Mouse (Mus musculus) erythroblast, embryonic 14.5 days (primary cell): Measurements from ENCODE around the gene Fam107b. TPM values are rescaled to one million over a fixed set of nuclear protein-coding genes. Genes with fewer than 3 reads are reported as not detected.
A peak's percentile ranks its signal among the peaks of the same experiment; 100 is the strongest.

Experiments
- H3K27me3 ChIP-seq: 2 replicates; pipeline ENCODE4 v1.6.1; 2012; ENCODE audit warnings: inconsistent platforms; ENCODE audit not compliant: control insufficient read depth
- H3K36me3 ChIP-seq: 2 replicates; pipeline ENCODE4 v1.6.1; 2012; ENCODE audit warnings: mild to moderate bottlenecking, inconsistent platforms; ENCODE audit not compliant: control insufficient read depth
- H3K4me1 ChIP-seq: 2 replicates; pipeline ENCODE4 v1.6.1; 2012; ENCODE audit warnings: inconsistent platforms; ENCODE audit not compliant: control insufficient read depth
- H3K4me3 ChIP-seq: replicated peaks from 2 replicates; pipeline ENCODE3; 2012; ENCODE audit warnings: moderate library complexity, mild to moderate bottlenecking, inconsistent platforms
- H3K9me3 ChIP-seq: 2 replicates; pipeline ENCODE4 v1.6.1; 2012; ENCODE audit warnings: low read length, inconsistent platforms, mixed read lengths; ENCODE audit not compliant: control insufficient read depth
- GATA1 ChIP-seq: IDR thresholded peaks from 2 replicates; pipeline ENCODE4 v1.6.1; 2012; ENCODE audit warnings: low read length, inconsistent platforms, mixed read lengths
- TAL1 ChIP-seq: IDR thresholded peaks from 3 replicates; pipeline ENCODE4 v1.6.1; 2012; ENCODE audit warnings: low read length, inconsistent platforms, mixed read lengths
- polyA plus RNA-seq: library from polyadenylated mRNA; stranded (reverse); fragments of >175 nt; gene quantifications from 2 replicates; pipeline ENCODE4 v1.2.3, GENCODE M21; 2012

The Fam107b gene
- polyA plus RNA-seq, 1 experiment, result 0.90 TPM

GRCm38 (mm10) chr2:3796543-3796942 is 226.3 kb downstream of the Fam107b start:
- Histone ChIP-seq H3K36me3 (no peaks in the 10 kb centered on the region), H3K9me3 (no peaks in the 10 kb centered on the region), H3K27me3 (no peaks in the 10 kb centered on the region), H3K4me3 (no peak overlapping the region), H3K4me1 (peaks cover 2% of the 10 kb centered on the region; the same call in 1 of the 2 replicates)
- TF ChIP-seq TAL1 (no peak), GATA1 (no peak)

- TF ChIP-seq GATA1 (no peak), TAL1 (no peak)
- Histone ChIP-seq H3K4me1 (peaks cover 2% of the 10 kb centered on the region; the same call in 1 of the 2 replicates), H3K4me3 (peak overlapping the region; percentile 30), H3K9me3 (no peaks in the 10 kb centered on the region), H3K36me3 (no peaks in the 10 kb centered on the region), H3K27me3 (no peaks in the 10 kb centered on the region)
Measured at GRCm38 (mm10) chr2:3799767-3800554, 229.7 kb downstream of the Fam107b start.

GRCm38 (mm10) chr2:3800555-3800878 is 230.2 kb downstream of the Fam107b start:
- Histone ChIP-seq H3K9me3 (no peaks in the 10 kb centered on the region), H3K27me3 (no peaks in the 10 kb centered on the region), H3K36me3 (no peaks in the 10 kb centered on the region), H3K4me3 (no peak overlapping the region), H3K4me1 (peaks cover 2% of the 10 kb centered on the region; the same call in 1 of the 2 replicates)
- TF ChIP-seq GATA1 (no peak), TAL1 (no peak)

- H3K36me3 ChIP-seq, result no peaks in the 10 kb centered on the region
- no peaks in the 10 kb centered on the region for H3K9me3 ChIP-seq
- H3K27me3 ChIP-seq, result no peaks in the 10 kb centered on the region
- no peaks in the 10 kb centered on the region for H3K4me1 ChIP-seq
- TF ChIP-seq TAL1 (no peak), GATA1 (no peak)
- no peak overlapping the region for H3K4me3 ChIP-seq
Measured at GRCm38 (mm10) chr2:3805742-3806141, 235.5 kb downstream of the Fam107b start.

GRCm38 (mm10) chr2:3810321-3810720 is 240.0 kb downstream of the Fam107b start:
- Histone ChIP-seq H3K36me3 (no peaks in the 10 kb centered on the region), H3K4me3 (no peak overlapping the region), H3K4me1 (no peaks in the 10 kb centered on the region), H3K9me3 (no peaks in the 10 kb centered on the region), H3K27me3 (no peaks in the 10 kb centered on the region)
- TF ChIP-seq TAL1 (no peak), GATA1 (no peak)

GRCm38 (mm10) chr2:3816142-3816609 is 245.9 kb downstream of the Fam107b start:
- no peaks in the 10 kb centered on the region for H3K36me3 ChIP-seq
- H3K9me3 ChIP-seq, result no peaks in the 10 kb centered on the region
- no peaks in the 10 kb centered on the region for H3K4me1 ChIP-seq
- no peak overlapping the region for H3K4me3 ChIP-seq
- H3K27me3 ChIP-seq, result no peaks in the 10 kb centered on the region
- TF ChIP-seq TAL1 (no peak), GATA1 (no peak)

GRCm38 (mm10) chr2:3817626-3818025 is 247.3 kb downstream of the Fam107b start:
- TF ChIP-seq GATA1 (no peak), TAL1 (no peak)
- Histone ChIP-seq H3K4me3 (no peak overlapping the region), H3K27me3 (no peaks in the 10 kb centered on the region), H3K36me3 (no peaks in the 10 kb centered on the region), H3K9me3 (no peaks in the 10 kb centered on the region), H3K4me1 (no peaks in the 10 kb centered on the region)

- H3K4me3 ChIP-seq, result no peak overlapping the region
- no peaks in the 10 kb centered on the region for H3K9me3 ChIP-seq
- H3K27me3 ChIP-seq, result no peaks in the 10 kb centered on the region
- H3K36me3 ChIP-seq, result no peaks in the 10 kb centered on the region
- no peaks in the 10 kb centered on the region for H3K4me1 ChIP-seq
- TF ChIP-seq GATA1 (no peak), TAL1 (no peak)
Measured at GRCm38 (mm10) chr2:3822483-3823455, 252.5 kb downstream of the Fam107b start.

Other genes starting within 250 kb of the Fam107b start
- gene Rpp38, start 237.8 kb upstream of the Fam107b start, polyA plus RNA-seq, result 0.03 and 0.11 TPM in 2 replicates
- gene Acbd7, start 234.3 kb upstream of the Fam107b start, polyA plus RNA-seq, result not detected in 2 replicates
- gene Olah, start 173.3 kb upstream of the Fam107b start, polyA plus RNA-seq, result not detected in 2 replicates
- not detected in 2 replicates for gene Meig1, start 147.8 kb upstream of the Fam107b start, polyA plus RNA-seq
- gene Dclre1c, start 146.4 kb upstream of the Fam107b start, polyA plus RNA-seq, result 0.02 and 0.18 TPM in 2 replicates
- gene Suv39h2, start 95.5 kb upstream of the Fam107b start, polyA plus RNA-seq, result 0.12 and 0.31 TPM in 2 replicates
- 0.10 and 0.11 TPM in 2 replicates for gene Gm45902, start 57.7 kb upstream of the Fam107b start, polyA plus RNA-seq
- gene Hspa14, start 57.7 kb upstream of the Fam107b start, polyA plus RNA-seq, result 0.74 and 0.87 TPM in 2 replicates
- 0.02 TPM in 1 of 2 replicates, not detected in the other for gene Cdnf, start 57.5 kb upstream of the Fam107b start, polyA plus RNA-seq